Mouse (Mus musculus): Measurements from ENCODE around the gene Adamts17. TPM values are rescaled to one million over a fixed set of nuclear protein-coding genes. Genes with fewer than 3 reads are reported as not detected.

Adamts17 gene
- polyA plus RNA-seq, 3 experiments from 2014 or later: 0.43 TPM; not detected in 2

DNA sequence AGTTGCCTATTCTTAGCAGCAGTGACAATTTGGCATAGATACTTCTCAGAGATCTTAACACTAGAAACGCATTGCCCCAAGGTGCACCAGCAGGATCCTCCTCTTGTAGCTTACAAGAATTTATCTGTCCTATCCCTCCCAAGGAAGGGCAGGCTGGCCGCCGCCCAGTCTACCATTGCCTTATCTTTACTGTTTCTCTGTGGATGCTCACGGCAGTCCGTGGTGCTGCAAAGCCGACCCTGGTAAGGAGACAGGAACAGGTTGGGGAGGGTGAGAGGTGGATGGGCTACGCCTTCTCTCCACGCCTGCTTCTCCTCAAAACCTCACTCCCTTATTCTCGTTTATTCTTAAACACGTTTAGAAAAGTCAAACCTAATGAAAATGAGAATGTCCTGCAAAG, 195.7 kb downstream of the Adamts17 start:
- ATAC-seq: no peak

DNA sequence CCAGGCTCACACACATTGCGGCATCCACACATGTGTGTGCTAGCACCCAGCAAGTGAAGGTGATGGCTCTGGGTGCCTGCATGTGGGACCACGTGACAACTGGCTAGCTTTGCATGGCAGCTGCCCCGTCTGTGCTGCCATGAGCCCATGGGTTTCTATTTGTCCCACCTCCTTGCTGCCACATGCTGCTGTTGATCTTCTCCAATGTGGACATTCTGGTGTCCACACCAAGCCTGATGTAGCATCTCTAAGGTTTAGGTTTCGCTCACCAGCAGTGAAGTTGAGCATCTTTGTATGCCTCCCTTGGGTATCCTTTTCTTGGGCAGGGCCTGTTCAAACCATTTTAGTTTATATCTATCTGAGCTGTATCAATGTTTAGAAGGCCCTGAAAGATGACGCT, 196.1 kb downstream of the Adamts17 start:
- ATAC-seq: no peak

GRCm38 (mm10) chr7:67036502-67037485, 197.3 kb downstream of the Adamts17 start:
- no peak for ATAC-seq

GRCm38 (mm10) chr7:67037726-67038520, 198.4 kb downstream of the Adamts17 start:
- ATAC-seq: no peak

DNA sequence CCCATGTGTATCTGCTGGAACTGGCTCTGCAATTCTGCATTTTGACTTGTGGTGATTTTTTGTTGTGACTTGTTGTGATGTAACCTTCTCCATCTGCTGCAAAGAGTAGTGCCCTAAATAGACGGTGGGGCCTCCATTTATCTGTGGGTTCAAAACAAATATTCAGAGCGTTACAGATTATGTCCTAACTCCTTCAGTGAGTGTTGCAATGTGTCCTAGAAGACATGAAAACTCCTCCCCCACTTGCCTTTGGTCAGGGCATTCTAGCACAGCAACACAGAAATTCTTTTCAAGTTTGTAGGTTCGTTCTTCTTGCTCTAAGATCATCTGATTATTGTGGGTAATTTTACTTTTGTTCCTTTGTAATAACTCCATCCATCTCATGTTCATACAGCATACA, 199.6 kb downstream of the Adamts17 start:
- no peak for ATAC-seq

DNA sequence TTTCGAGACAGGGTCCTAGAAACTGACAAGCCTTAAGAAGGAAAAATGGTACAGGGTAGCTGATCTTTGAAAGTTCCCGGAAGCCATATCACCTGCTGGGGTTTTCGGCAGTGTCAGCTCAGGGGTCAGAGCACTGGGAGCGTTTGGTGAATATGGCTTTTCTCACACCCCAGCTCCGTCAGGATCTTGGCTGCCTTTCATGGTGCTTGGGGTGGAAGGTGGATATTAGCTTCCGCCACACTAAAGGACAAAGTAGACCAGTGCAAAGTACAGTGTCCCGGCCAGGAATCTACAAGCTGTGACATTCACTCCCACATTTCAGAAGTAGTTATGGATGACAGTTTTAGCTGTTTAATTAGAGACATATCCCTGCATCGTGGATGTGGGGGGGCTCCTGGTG, 200.3 kb downstream of the Adamts17 start:
- no peak for ATAC-seq

DNA sequence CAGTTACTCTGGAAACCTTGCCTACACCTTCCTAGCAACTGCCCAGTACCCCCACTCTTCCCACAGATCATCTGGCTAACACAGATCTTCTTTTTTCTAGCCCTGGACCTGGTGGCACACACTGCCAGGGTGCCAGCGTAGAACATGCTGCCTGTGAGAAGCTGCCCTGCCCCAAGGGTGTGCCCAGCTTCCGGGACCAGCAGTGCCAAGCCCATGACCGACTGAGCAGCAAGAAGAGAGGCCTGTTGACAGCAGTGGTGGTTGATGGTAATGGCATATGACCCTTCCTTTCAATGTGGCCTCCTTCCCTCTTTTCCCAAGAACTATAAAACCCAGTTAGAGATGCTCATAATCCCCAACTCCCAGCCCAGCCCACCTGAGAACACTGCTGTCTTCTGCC, 202.2 kb downstream of the Adamts17 start:
- ATAC-seq: no peak

- no peak for ATAC-seq
These were observed 204.7 kb downstream of the Adamts17 start for GRCm38 (mm10) chr7:67044121-67044817.

GRCm38 (mm10) chr7:67045202-67045601, 205.7 kb downstream of the Adamts17 start:
- ATAC-seq: no peak

GRCm38 (mm10) chr7:67049206-67049605, 209.7 kb downstream of the Adamts17 start:
- ATAC-seq: no peak

DNA sequence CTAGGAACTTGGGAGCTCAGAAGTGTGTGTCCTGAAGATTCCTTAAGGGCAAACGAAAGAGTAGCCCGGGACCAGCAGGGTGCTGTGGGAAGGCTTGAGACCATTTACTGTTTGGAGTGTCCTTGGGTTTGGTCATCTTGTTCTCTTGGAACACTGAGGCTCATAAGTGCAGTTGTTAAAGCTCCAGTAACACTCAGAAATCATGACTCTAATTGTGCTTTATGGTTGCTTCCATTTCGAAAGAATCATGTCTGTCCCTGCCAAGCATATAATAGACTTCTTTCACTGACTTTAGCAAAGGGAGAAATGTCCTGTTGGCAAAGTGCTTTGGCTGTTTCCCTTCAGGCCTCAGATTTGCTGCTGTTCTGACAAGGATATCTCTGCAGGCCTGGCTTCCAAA, 210.9 kb downstream of the Adamts17 start:
- ATAC-seq: no peak

DNA sequence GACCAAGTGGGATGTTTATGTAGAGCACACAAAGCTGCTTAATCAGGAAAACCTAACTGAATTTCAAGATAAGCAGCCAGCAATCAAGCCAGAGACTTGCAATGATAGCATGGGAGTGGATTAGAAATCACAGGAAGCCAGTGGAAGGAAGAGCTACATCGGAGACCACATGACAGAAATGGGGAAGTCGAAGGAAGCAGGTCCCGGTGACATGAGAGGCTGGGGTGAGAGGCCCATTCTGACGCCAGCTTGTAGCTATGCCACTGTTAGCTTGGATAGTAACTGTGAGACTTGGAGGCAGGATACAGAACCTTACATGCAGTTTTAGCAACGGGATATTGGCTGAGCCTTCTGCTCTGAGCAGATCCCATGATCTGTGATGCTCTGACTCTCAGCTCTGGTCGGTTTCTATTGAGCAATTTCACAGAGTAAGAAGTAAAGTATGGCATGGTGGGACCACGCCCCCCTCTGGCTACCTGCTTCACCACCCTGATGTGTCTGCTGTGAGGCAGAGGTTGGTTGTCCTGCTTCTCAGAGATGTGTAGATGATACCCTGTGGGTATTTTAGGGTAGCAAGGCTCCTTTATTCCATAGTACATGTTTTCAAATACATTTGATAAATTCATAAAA, 211.7 kb downstream of the Adamts17 start:
- no peak for ATAC-seq

DNA sequence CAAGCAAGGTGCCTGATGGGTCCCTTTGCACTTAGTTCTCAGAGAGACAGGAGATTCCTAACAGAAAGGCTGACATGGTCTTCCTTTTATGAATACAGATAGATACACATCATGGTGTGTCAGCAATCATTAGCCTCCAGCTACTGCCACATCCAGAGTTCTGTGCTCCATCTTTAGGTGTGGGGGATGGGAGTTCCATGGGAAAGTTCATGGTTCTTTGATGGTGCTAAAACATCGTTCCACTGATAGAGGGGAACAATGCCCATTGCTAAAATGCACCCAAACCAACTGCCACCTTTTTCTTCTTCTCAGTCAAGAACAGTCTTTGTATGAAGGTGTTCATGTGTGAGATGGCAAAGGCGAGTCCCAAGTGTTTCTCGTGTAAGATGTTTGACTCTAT, 215.3 kb downstream of the Adamts17 start:
- ATAC-seq: no peak

- no peak for ATAC-seq
These were observed 216.0 kb downstream of the Adamts17 start for GRCm38 (mm10) chr7:67055510-67055909.

DNA sequence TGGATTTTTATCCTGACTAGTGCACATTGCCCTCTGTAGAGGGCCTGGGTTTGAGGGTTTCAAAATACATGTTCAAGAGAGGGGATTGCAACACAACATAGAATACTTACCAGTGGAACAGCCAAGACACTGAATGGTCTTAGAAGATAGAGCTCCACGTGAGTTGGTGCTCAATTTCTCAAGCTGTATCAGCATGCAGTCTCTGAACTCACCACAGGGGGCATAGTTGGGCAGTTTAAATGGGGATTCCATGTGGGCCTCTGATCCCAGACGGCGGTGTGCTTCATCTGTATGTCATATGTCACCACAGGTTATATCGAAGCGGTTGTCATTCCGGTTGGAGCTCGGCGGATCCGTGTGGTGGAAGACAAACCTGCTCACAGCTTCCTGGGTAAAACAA, 222.2 kb downstream of the Adamts17 start:
- no peak for ATAC-seq

DNA sequence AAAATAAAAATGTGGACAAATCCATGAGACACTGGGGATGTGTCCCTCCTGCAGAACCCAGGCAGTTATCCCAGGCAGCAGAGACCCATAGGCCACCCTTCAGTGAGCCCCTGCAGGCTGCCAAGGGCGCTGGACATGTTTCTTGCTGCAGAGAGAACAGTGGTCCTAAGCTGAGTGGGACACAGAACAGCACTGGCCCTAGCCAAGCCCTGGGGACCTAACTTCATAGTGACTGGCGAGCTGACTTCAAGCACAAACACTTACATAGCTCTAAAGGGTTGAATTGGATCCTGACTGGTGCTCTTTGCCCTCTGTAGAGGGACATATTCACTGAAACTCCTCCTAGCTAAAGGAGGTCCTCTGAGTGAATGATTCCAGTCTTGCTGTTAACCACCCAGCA, 223.0 kb downstream of the Adamts17 start:
- no peak for ATAC-seq

DNA sequence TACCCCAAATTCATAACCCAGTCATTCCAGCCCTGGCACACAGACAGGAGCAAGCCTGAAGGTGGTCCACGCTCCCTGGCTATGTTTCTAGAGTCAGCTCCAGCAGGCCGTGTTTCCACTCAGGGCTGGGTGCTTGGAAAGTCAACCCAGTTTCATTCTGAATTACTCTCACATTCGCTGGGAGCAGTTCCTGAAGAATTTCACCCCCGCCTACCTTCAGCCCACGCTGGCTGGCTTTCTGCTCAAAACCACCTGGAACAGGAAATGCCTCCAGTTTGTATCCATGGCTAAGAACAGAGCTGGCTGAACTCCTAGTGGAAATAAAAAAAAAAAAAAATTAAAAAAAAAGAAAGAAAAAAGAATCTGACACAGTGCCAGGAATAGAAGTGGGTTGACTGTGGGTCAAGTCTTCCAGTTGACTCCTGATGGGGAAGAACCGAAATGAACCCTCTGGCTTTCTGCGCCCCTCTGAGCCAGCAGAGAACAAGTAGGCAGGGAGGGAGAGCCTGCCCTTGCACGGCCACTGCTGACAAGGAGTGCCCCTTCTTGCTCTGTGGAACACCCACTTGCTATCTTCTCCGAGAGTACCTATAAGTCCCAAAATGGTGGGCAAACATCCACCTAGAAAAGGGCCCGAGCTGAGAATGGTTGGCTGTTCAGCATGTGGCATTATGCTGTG, 225.2 kb downstream of the Adamts17 start:
- no peak for ATAC-seq

DNA sequence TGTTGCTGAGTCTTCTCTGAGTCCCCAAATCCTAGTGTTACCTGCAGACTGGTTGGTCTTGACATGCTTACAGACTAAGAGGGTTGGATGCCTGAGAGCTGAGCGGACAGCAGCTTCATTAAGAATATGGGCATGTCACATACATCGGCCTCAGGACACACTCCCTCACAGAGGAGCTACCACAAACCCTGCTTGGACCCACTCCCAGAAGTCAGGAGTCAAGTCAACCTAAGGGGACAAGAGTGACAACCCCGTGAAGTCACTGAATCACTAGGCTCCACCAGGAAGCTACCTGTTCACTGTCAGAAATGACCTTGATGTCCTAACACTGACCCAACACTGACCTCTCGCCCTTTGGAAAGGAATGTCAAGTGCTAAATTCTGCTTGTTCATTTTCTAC, 226.1 kb downstream of the Adamts17 start:
- no peak for ATAC-seq

- no peak for ATAC-seq
These were observed 232.6 kb downstream of the Adamts17 start for GRCm38 (mm10) chr7:67072015-67072685.

DNA sequence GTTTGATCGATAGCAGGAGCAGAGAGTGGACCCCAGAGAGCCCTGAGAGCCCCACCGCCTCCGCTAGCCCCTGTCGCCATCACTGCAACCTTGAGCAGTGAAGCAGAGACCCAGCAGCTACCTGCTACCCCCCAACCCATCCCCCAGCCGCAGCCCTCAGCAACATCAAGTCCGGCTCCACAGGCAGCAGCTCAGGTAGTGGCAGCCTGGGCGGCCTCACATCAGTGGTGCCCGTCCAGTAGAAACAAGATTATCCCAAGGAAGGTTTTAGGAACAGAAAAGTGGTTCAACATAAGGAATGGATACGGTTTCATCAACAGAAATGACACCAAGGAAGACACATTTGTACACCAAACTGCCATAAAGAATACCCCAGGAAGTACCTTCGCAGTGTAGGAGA, 243.2 kb downstream of the Adamts17 start:
- ATAC-seq: no peak

GRCm38 (mm10) chr7:67087759-67088158, 248.2 kb downstream of the Adamts17 start:
- no peak for ATAC-seq
